Mouse (Mus musculus) liver, embryonic 14.5 days (tissue): ENCODE data around the gene Ppp2r1b. TPM values are rescaled to one million over a fixed set of nuclear protein-coding genes. Genes with fewer than 3 reads are reported as not detected.

ENCODE experiments used
- ATAC-seq: fragments of 200-750 bp; cut with Nextera tagmentation; 2 replicates; pipeline ENCODE4 v1.8.0; 2017; ENCODE audit warnings: moderate number of reproducible peaks, mild to moderate bottlenecking, moderate library complexity; ENCODE audit not compliant: insufficient read depth
- DNase-seq, 3 experiments: peaks; one replicate each; pipeline ENCODE4 v3.0.0-alpha.2; 2012 to 2013; ENCODE audit warnings: low read depth in 3 of 3, low spot score in 3 of 3
- H3K27ac ChIP-seq: fragments of 300-500 bp; sonication (generic); 2 replicates; pipeline ENCODE4 v1.5.1; 2014; ENCODE audit warnings: moderate library complexity, mild to moderate bottlenecking, control low read depth, inconsistent platforms
- H3K27me3 ChIP-seq: fragments of 300-500 bp; sonication (generic); 2 replicates; pipeline ENCODE4 v1.6.1; 2014; ENCODE audit warnings: mild to moderate bottlenecking, low read length, moderate library complexity; ENCODE audit not compliant: control insufficient read depth, insufficient read depth
- H3K36me3 ChIP-seq: fragments of 300-500 bp; sonication (generic); replicated peaks from 2 replicates; pipeline ENCODE4 v1.6.1; 2014; ENCODE audit warnings: low read depth; ENCODE audit not compliant: control insufficient read depth, insufficient read depth
- H3K4me1 ChIP-seq, 2 experiments: fragments of 200-500 bp in 1 of 2; fragments of 300-500 bp in 1 of 2; sonication (generic) in 1 of 2; replicated peaks; 2 replicates each; pipeline ENCODE4 v1.6.1; 2012 to 2014; ENCODE audit warnings: antibody characterized with exemption in 1 of 2, inconsistent platforms in 1 of 2, low read length in 1 of 2; ENCODE audit not compliant: control insufficient read depth in 2 of 2, insufficient read depth in 2 of 2
- H3K4me2 ChIP-seq: fragments of 300-500 bp; sonication (generic); 2 replicates; pipeline ENCODE4 v1.6.1; 2014; ENCODE audit warnings: low read depth, mild to moderate bottlenecking, control low read depth, moderate library complexity
- H3K4me3 ChIP-seq, 2 experiments: fragments of 200-500 bp in 1 of 2; fragments of 300-500 bp in 1 of 2; sonication (generic) in 1 of 2; 2 replicates each; pipeline ENCODE4 v1.5.1; 2012 to 2014; ENCODE audit warnings: low read depth in 2 of 2, low read length in 2 of 2, mild to moderate bottlenecking in 2 of 2, control low read depth in 1 of 2, inconsistent platforms in 1 of 2, moderate library complexity in 1 of 2; ENCODE audit not compliant: insufficient read depth in 1 of 2
- H3K9ac ChIP-seq: fragments of 300-500 bp; sonication (generic); replicated peaks from 2 replicates; pipeline ENCODE4 v1.6.1; 2014; ENCODE audit warnings: mild to moderate bottlenecking, control low read depth, moderate library complexity
- H3K9me3 ChIP-seq: fragments of 300-500 bp; sonication (generic); 2 replicates; pipeline ENCODE4 v1.6.1; 2016; ENCODE audit warnings: low read length, mixed read lengths; ENCODE audit not compliant: control insufficient read depth
- CTCF ChIP-seq: IDR thresholded peaks from 2 replicates; pipeline ENCODE4 v1.5.1; 2016; ENCODE audit warnings: antibody characterized with exemption, low read depth, control low read depth
- EP300 ChIP-seq: IDR thresholded peaks from 2 replicates; pipeline ENCODE4 v1.6.1; 2016; ENCODE audit warnings: antibody characterized with exemption, low read depth
- WGBS: fragments of 180-500 bp; shearing (Covaris S2); extraction: QIAGEN DNeasy Blood & Tissue Kit; methylation state at CpG from one replicate; pipeline ENCODE4 v1.1.7; 2014; ENCODE audit not compliant: insufficient replicate concordance; 5-methylcytosine and 5-hydroxymethylcytosine counted together
- polyA plus RNA-seq, 2 experiments: library from polyadenylated mRNA; depleted of rRNA in 1 of 2; stranded (reverse) in 1 of 2; unstranded in 1 of 2; fragments of >200 nt; fragmentation: Nextera tagmentation in 1 of 2; extraction: Ambion mirVana in 1 of 2; gene quantifications; 2 replicates each; pipeline versions ENCODE4 v1.2.1 to v1.2.3; 2012 to 2014

Gene Ppp2r1b
- polyA plus RNA-seq (2012; rRNA removed) (20.9 and 27.7 TPM in 2 replicates), polyA plus RNA-seq (2014; fragmentation: Nextera tagmentation; extraction: Ambion mirVana) (69.1 and 75.0 TPM in 2 replicates)

- no peak within 1 kb of the TSS for H3K27ac ChIP-seq
- no peak within 1 kb of the TSS for H3K4me2 ChIP-seq
- DNase-seq (no peak), ATAC-seq (no peak)
- WGBS, result 80% methylated on average over 3 of the region's 3 CpGs
- no peaks in the 10 kb centered on the region for H3K27me3 ChIP-seq
- H3K36me3 ChIP-seq, result no peaks in the 10 kb centered on the region; the same call in 1 of the 2 replicates
- no peak within 1 kb of the TSS for H3K9ac ChIP-seq
- H3K9me3 ChIP-seq, result no peaks in the 10 kb centered on the region
- peaks cover 24 to 29% of the 10 kb centered on the region in 2 experiments for H3K4me1 ChIP-seq
- TF ChIP-seq CTCF (no peak), EP300 (no peak)
- no peak within 1 kb of the TSS for H3K4me3 ChIP-seq
Measured at GRCm38 (mm10) chr9:50845081-50845480, at the start of gene Ppp2r1b. Gene Ppp2r1b (plus strand): TSS chr9:50845301.

- no peak overlapping the region for H3K27ac ChIP-seq
- H3K9me3 ChIP-seq, result no peaks in the 10 kb centered on the region
- no peak overlapping the region for H3K9ac ChIP-seq
- WGBS, result 80% methylated on average over 8 of the region's 8 CpGs
- no peak for ATAC-seq
- no peaks in the 10 kb centered on the region; the same call in 1 of the 2 replicates for H3K36me3 ChIP-seq
- no peak overlapping the region for H3K4me3 ChIP-seq
- H3K4me1 ChIP-seq, result peaks cover 3 to 4% of the 10 kb centered on the region in 2 experiments; a peak in 2 of 4 replicates
- DNase-seq, result no peak
- no peak overlapping the region for H3K4me2 ChIP-seq
- H3K27me3 ChIP-seq, result no peaks in the 10 kb centered on the region
- TF ChIP-seq EP300 (no peak), CTCF (no peak)
Measured at GRCm38 (mm10) chr9:50796776-50797175, 48.3 kb upstream of the Ppp2r1b start.

GRCm38 (mm10) chr9:50797641-50798040 is 47.5 kb upstream of the Ppp2r1b start:
- Histone ChIP-seq H3K4me3 (no peak overlapping the region), H3K9me3 (no peaks in the 10 kb centered on the region), H3K4me2 (no peak overlapping the region), H3K9ac (no peak overlapping the region), H3K36me3 (no peaks in the 10 kb centered on the region; the same call in none of the 2 replicates), H3K27ac (no peak overlapping the region), H3K27me3 (no peaks in the 10 kb centered on the region), H3K4me1 (peaks cover 11% of the 10 kb centered on the region in 2 experiments)
- WGBS, result 85% methylated on average over 7 of the region's 7 CpGs
- DNase-seq, result no peak
- no peak for ATAC-seq
- TF ChIP-seq EP300 (no peak), CTCF (no peak)

- no peaks in the 10 kb centered on the region for H3K27me3 ChIP-seq
- DNase-seq, result no peak
- 70% methylated on average over 5 of the region's 5 CpGs for WGBS
- peaks cover 17 to 18% of the 10 kb centered on the region in 2 experiments for H3K4me1 ChIP-seq
- H3K36me3 ChIP-seq, result no peaks in the 10 kb centered on the region; the same call in none of the 2 replicates
- no peak for ATAC-seq
- H3K4me3 ChIP-seq, result no peak overlapping the region
- H3K9me3 ChIP-seq, result no peaks in the 10 kb centered on the region
- no peak overlapping the region for H3K4me2 ChIP-seq
- H3K27ac ChIP-seq, result no peak overlapping the region
- H3K9ac ChIP-seq, result no peak overlapping the region
- TF ChIP-seq CTCF (no peak), EP300 (no peak)
Measured at GRCm38 (mm10) chr9:50798368-50798767, 46.7 kb upstream of the Ppp2r1b start.

- ATAC-seq (no peak), DNase-seq (peak; percentile 71 to 77 (median 76))
- no peak overlapping the region for H3K9ac ChIP-seq
- H3K27me3 ChIP-seq, result no peaks in the 10 kb centered on the region
- H3K36me3 ChIP-seq, result peaks cover 6% of the 10 kb centered on the region
- H3K4me1 ChIP-seq, result peaks cover 33% of the 10 kb centered on the region in 2 experiments
- H3K4me2 ChIP-seq, result no peak overlapping the region
- peak overlapping the region; percentile 53; the same call in 1 of the 2 replicates for H3K27ac ChIP-seq
- no peaks in the 10 kb centered on the region for H3K9me3 ChIP-seq
- peak; percentile 47 for TF ChIP-seq EP300
- TF ChIP-seq CTCF, result peak; percentile 94
- no peak overlapping the region for H3K4me3 ChIP-seq
- WGBS, result 45% methylated on average over 2 of the region's 2 CpGs
Measured at GRCm38 (mm10) chr9:50800985-50801384, 44.1 kb upstream of the Ppp2r1b start.
